Mouse (Mus musculus): ENCODE data around the gene Nudcd3. TPM values are rescaled to one million over a fixed set of nuclear protein-coding genes. Genes with fewer than 3 reads are reported as not detected.

The Nudcd3 gene
- total RNA-seq (2022) = 10 to 100 TPM; 69.6 to 92.4 (median 82.8) TPM

- peak; percentile 75 for DNase-seq
Observed at GRCm38 (mm10) chr11:6200087-6200569, at the start of gene Nudcd3. Nudcd3 (minus strand) TSS chr11:6200415.

DNA sequence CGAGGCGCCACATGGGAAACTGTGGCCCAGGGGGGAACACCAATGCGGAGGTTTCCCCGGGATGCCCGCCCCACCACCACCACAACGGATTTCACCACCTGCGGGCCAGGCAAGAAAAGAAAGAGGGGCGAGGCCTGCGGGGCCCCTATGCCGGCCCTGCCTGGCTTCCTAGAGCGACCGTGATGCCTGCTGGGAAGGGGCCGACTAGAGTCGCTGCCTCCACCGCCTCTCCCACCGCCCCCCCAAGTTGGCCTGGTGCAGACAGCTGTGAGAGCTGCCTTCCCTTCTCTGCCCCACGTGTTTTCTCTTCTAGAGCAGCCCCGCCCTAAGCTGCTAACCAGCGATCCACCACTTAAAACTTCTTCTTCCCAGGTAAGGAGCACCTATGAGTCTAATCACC, 44.5 kb upstream of the Nudcd3 start:
- no peak for DNase-seq

DNA sequence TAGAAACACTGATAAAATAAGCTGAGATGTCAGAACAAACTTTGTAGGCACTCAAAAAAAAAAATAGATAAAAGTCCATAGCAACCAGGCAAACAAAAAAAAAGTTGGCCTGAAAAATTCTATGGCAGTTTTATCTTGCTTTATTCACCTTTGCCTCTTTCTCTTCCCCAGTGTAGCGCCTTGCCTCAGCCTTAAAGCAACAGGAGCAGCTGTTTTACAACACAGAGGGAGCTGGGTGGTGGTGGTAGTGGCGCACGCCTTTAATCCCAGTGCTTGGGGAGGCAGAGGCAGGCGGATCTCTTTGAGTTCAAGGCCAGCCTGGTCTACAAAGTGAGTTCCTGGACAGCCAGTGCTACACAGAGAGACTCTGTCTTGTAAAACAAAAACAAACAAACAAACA, 32.8 kb upstream of the Nudcd3 start:
- no peak for DNase-seq

DNA sequence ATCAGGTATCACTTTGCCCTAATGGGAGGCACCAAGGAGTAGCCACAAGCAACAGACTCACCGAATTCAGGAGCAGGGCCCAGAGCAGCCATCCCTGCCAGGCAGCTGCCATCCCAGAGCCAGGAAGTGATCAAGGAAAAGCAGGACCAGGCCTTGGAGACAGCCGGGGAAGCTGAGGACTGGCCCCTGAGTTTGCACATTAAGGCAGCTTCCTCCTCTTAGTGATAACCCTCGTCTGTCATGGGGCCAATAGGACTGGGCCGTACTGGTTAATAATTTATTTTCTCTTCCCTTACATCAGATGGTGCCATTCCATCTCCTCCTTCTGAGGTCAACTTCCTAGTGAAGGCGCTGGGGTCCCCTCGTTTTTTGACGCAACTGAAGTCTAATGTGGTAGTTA, 29.8 kb upstream of the Nudcd3 start, which contains the start of gene Npc1l1:
Gene Npc1l1 (minus strand): TSS at position 132 of the 400 bp plus-strand sequence.
- no peak for DNase-seq

DNA sequence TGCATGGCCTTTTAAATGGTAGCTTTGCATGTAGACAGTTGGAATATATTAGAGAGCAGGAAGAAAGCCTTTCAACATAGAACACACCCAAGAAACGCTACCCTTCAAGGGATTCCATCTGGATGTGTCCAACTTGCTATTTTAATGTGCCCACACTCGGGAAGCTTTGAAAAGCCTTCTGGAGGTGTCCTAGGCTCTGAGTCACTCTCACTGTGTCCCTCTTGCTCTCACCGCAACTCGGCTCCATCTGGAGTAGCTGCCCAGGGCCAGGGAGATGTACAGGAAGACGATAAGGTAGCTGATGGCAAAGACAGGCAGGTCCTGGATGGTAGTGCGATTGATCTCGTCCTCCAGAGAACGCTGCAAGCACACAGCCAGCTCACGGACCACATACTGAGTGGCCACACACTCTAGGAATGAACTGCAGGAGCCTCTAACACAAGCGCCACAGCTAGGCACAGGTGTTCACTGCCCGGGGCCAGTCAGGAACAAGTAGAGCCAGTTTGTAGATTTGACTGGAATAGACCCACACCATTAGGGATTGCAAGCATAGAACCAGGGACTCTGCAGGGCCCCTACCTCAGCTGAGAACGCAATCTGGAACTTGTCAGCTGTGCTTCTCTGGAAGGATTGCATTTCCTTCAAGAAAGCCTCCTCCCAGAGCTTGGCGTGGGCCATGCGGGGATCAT, 24.5 kb upstream of the Nudcd3 start:
- DNase-seq = no peak

- DNase-seq = no peak
Observed at GRCm38 (mm10) chr11:6222187-6222586, 22.0 kb upstream of the Nudcd3 start.

DNA sequence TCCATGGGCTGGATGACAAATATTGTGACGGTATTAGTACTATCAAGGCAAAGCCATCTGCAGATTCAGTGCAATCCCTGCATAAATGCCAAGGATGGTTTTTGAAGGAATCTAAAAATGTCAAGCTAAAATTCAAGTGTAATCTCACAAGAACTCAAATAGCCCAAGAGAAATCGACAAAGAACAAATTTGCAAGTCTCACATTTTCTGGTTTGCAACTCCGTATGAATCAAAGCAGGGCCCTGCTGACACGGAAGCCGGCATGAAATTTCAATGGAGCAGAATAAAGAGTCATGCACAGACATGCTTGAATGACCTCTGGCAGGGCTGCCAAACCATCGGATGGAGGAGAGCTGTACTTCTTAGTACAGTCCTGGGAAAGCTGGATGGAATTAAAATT, 19.8 kb upstream of the Nudcd3 start:
- no peak for DNase-seq

- DNase-seq = no peak
Observed at GRCm38 (mm10) chr11:6218189-6218896, 18.1 kb upstream of the Nudcd3 start.

- no peak for DNase-seq
Observed at GRCm38 (mm10) chr11:6216834-6217233, 16.6 kb upstream of the Nudcd3 start.

- DNase-seq = no peak
Observed at GRCm38 (mm10) chr11:6208158-6208557, 7.9 kb upstream of the Nudcd3 start.

- no peak for DNase-seq
Observed at GRCm38 (mm10) chr11:6207090-6207489, 6.9 kb upstream of the Nudcd3 start.

- no peak for DNase-seq
Observed at GRCm38 (mm10) chr11:6200570-6200969, 355 bp upstream of the Nudcd3 start.

- peak; percentile 5 for DNase-seq
Observed at GRCm38 (mm10) chr11:6199410-6200086, 667 bp downstream of the Nudcd3 start, which contains the start of gene A730071L15Rik. A730071L15Rik (plus strand) TSS chr11:6200029.

DNA sequence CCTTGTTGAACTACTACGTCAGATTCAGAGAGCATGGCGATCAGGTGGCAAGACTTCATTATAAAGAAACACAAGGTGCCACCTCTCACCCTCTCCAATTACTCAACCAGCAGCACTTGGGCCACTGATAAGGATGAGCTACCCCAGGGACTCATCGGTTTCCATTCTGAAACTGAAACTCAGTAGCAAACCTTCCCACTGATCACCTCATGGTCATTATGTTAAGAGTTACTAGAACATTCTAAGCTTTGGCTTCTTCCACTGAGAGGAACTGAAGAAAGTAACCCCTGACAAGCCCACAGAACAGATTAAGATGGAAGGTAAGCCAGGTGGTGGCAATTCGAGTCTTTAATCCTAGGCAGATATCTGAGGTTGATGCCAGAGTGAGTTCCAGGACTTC, 1.8 kb downstream of the Nudcd3 start:
- no peak for DNase-seq

GRCm38 (mm10) chr11:6196780-6197179, 3.4 kb downstream of the Nudcd3 start:
- no peak for DNase-seq

DNA sequence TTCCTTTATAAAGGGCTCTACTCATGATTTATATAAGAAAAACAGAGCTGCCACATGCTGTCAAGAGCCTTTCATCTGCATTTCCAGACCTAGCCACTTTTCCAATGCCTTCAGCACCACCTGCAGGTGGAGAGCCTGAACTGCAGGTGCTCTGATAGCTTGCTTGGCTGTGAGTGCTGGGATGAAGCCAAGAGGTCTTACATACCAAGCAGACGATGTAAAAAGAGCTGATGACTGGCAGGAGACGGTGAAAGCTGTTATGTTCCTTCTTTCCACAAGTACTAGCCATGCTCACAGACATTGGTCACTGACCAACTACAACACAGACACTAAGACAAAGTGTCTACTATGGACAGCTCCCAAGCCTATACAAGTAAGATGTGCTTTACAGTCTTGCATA, 12.3 kb downstream of the Nudcd3 start:
- DNase-seq = peak; percentile 79

- no peak for DNase-seq
Observed at GRCm38 (mm10) chr11:6187399-6187798, 12.8 kb downstream of the Nudcd3 start.

DNA sequence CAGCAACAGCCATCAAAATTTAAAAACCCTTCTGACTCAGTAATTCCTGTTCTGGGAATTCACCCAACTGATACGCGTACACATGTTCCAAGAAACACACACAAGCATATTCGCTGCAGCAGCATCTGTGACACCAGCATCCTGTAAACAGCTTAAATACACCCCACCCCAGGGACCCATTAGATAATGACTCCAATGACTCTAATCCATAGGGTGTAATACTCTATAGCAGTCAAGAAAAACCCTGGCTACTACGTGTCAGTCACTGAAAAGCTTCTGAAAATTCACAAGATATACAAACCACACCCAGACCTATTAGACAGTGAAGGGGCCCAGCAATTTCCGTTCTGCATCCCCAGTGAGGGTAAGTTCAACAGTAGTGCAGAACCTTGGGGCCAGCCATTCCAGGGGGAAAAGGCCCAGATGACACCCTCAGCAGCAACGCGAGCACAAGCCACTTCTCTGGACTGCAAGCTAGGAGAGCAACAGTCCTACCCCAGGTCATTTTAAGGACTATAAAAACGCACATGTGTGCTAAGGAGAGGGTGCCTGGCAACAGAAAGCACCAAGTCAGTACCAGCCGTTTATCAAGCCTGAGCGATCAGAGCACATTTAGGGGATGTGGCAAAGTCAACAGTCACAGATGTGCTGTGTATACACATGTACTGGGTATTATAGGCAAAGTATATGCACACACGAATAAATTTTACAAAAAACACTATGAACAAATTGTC, 15.8 kb downstream of the Nudcd3 start:
- no peak for DNase-seq

GRCm38 (mm10) chr11:6183246-6183645, 17.0 kb downstream of the Nudcd3 start:
- DNase-seq = no peak

DNA sequence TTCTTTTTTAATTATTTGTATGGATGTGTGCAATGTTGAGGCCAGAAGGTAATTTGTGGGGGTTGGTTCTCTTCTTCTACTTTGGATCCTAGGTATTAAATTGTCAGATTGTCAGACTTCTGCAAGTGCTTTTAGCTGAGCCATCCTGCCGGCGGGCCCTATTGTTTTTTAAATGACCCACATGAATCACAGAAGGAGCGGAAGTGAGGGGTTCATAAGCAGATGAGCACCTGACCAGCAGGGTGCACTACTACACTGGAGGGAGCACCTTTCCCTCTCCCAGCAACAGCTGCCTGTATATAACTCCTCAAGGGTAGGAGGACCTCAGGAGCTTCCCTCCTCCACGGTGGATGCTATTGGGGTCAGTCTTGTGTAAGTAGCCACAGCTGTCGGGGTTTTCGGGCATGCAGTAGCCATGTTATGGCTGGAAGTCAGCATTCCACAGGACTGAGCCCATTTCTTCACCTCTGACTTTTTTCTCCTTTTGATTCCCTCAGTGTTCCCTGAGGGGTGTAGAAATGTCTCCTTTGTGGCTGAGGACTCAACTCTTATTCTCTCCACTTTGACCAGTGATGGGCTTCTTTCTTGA, 19.3 kb downstream of the Nudcd3 start:
- no peak for DNase-seq

- DNase-seq = no peak
Observed at GRCm38 (mm10) chr11:6179194-6179593, 21.0 kb downstream of the Nudcd3 start.

- DNase-seq = no peak
Observed at GRCm38 (mm10) chr11:6178673-6179166, 21.5 kb downstream of the Nudcd3 start.
